25 mouse cellular contexts compared by ENCODE assay signal in genomic region chr6:87879010-87879409, GRCm38 (mm10). TPM values are rescaled to one million over a fixed set of nuclear protein-coding genes. Genes with fewer than 3 reads are reported as not detected.
DNase-seq lines count a peak whose midpoint lies in the region; ATAC-seq and TF ChIP-seq lines count a peak whose summit lies in the region.
"Had no signal": no experiment of that assay in that cellular context is flagged by ENCODE, and none has a peak within 500 bp of the region (broad histone marks: within the 10 kb centered on the region; RNA-seq: fewer than 3 reads in every experiment).

No protein-coding gene starts in this region.

- no peaks in the 10 kb centered on the region for H3K36me3 ChIP-seq in MEL (ENCODE audit: control insufficient read depth in 1 of 2, insufficient read depth in 2 of 2, low read length in 2 of 2)
- H3K36me3 ChIP-seq in liver, postnatal 0 days (replicated peaks; ENCODE audit: insufficient read depth, low read length): no peaks in the 10 kb centered on the region
- H3K36me3 ChIP-seq: embryonic facial prominence, embryonic 13.5 days; heart, embryonic 15.5 days; hindbrain, embryonic 13.5 days; intestine, embryonic 15.5 days; limb, embryonic 15.5 days had no signal

- TF ChIP-seq POLR2A in MEL (IDR thresholded peaks at IDR 0.05; ENCODE audit: control insufficient read depth in 1 of 2, insufficient read depth in 1 of 2, low read depth in 1 of 2, low read length in 2 of 2, poor library complexity in 1 of 2): no peak

- TF ChIP-seq EP300 in MEL (IDR thresholded peaks at IDR 0.05; ENCODE audit: low read depth in 1 of 2, low read length in 2 of 2): peak in 1 of 2 experiments; percentile 20; a peak in 1 of 4 replicates
- TF ChIP-seq EP300 in liver, postnatal 0 days (IDR thresholded peaks at IDR 0.05; ENCODE audit: low read depth): 0 out of 2 replicates have a peak, but pooled peaks have one; percentile 21

- TF ChIP-seq CTCF in MEL (IDR thresholded peaks at IDR 0.05 in 2 of 3, conservative IDR thresholded peaks at IDR 0.05 in 1 of 3; ENCODE audit: control insufficient read depth in 1 of 3, insufficient read depth in 1 of 3, low read depth in 2 of 3, low read length in 3 of 3, poor library complexity in 1 of 3, severe bottlenecking in 1 of 3): no peak
- no peak for TF ChIP-seq CTCF in liver, postnatal 0 days (IDR thresholded peaks at IDR 0.05; ENCODE audit: low read depth)

- TF ChIP-seq RAD21 in MEL (IDR thresholded peaks at IDR 0.05; ENCODE audit: low read depth, low read length): no peak

- H3K4me2 ChIP-seq in liver, postnatal 0 days (ENCODE audit: low read depth, low read length): no peak overlapping the region
- H3K4me2 ChIP-seq: embryonic facial prominence, embryonic 13.5 days; forebrain, embryonic 13.5 days; heart, embryonic 15.5 days; hindbrain, embryonic 13.5 days; intestine, embryonic 15.5 days; limb, embryonic 15.5 days; midbrain, embryonic 11.5 days had no signal

- H3K27ac ChIP-seq in MEL (ENCODE audit: control insufficient read depth, low read depth, low read length): no peak overlapping the region
- H3K27ac ChIP-seq in liver, postnatal 0 days (ENCODE audit: low read depth): no peak overlapping the region
- H3K27ac ChIP-seq: embryonic facial prominence, embryonic 13.5 days; forebrain, embryonic 13.5 days; gastrocnemius, adult 2 months; heart, embryonic 15.5 days; hindbrain, embryonic 13.5 days; intestine, embryonic 15.5 days; left cerebral cortex, adult 2 months; limb, embryonic 15.5 days; macrophage had no signal

- no peaks in the 10 kb centered on the region for H3K79me2 ChIP-seq in MEL (ENCODE audit: control insufficient read depth, insufficient read depth, low read length, poor library complexity)

- H3K9me3 ChIP-seq in MEL (replicated peaks; ENCODE audit: insufficient read depth, low read length): no peaks in the 10 kb centered on the region
- H3K9me3 ChIP-seq in liver, postnatal 0 days (ENCODE audit: low read length): no peaks in the 10 kb centered on the region
- H3K9me3 ChIP-seq: embryonic facial prominence, embryonic 13.5 days; forebrain, embryonic 13.5 days; heart, embryonic 15.5 days; intestine, embryonic 15.5 days; limb, embryonic 15.5 days had no signal

- H3K4me1 ChIP-seq in MEL (ENCODE audit: control insufficient read depth in 1 of 2, insufficient read depth in 2 of 2, low read length in 2 of 2): peaks cover 3 to 7% of the 10 kb centered on the region in 2 experiments; a peak in 3 of 4 replicates
- peaks cover 26% of the 10 kb centered on the region for H3K4me1 ChIP-seq in liver, postnatal 0 days (ENCODE audit: insufficient read depth)
- H3K4me1 ChIP-seq: embryonic facial prominence, embryonic 13.5 days; forebrain, embryonic 13.5 days; heart, embryonic 15.5 days; hindbrain, embryonic 13.5 days; limb, embryonic 15.5 days had no signal

- no peak overlapping the region for H3K9ac ChIP-seq in MEL (ENCODE audit: control insufficient read depth, low read depth, low read length, poor library complexity, severe bottlenecking)
- no peak overlapping the region for H3K9ac ChIP-seq in liver, postnatal 0 days (replicated peaks)
- H3K9ac ChIP-seq: embryonic facial prominence, embryonic 13.5 days; heart, embryonic 15.5 days; hindbrain, embryonic 13.5 days; intestine, embryonic 15.5 days; limb, embryonic 15.5 days had no signal

- 22% methylated on average over 4 of the region's 4 CpGs for WGBS in liver, postnatal 0 days (ENCODE audit: insufficient replicate concordance)

- H3K27me3 ChIP-seq in MEL (ENCODE audit: control insufficient read depth in 1 of 2, insufficient read depth in 2 of 2, low read length in 2 of 2): peaks cover 0 to 2% of the 10 kb centered on the region in 2 experiments; a peak in 2 of 4 replicates
- no peaks in the 10 kb centered on the region for H3K27me3 ChIP-seq in liver, postnatal 0 days (ENCODE audit: insufficient read depth, low read length)
- H3K27me3 ChIP-seq: embryonic facial prominence, embryonic 13.5 days; forebrain, embryonic 13.5 days; heart, embryonic 15.5 days; hindbrain, embryonic 13.5 days; intestine, embryonic 15.5 days; limb, embryonic 15.5 days had no signal

- H3K4me3 ChIP-seq in MEL (ENCODE audit: control insufficient read depth in 1 of 2, insufficient read depth in 1 of 2, low read depth in 2 of 2, low read length in 2 of 2): no peak overlapping the region
- H3K4me3 ChIP-seq in liver, postnatal 0 days (ENCODE audit: low read depth, low read length): no peak overlapping the region
- H3K4me3 ChIP-seq: embryonic facial prominence, embryonic 13.5 days; erythroblast, embryonic 14.5 days; forebrain, embryonic 13.5 days; gastrocnemius, adult 2 months; heart, embryonic 15.5 days; hindbrain, embryonic 13.5 days; intestine, embryonic 15.5 days; left cerebral cortex, adult 2 months; limb, embryonic 15.5 days had no signal

- ATAC-seq in liver, postnatal 0 days: peak; percentile 66
- ATAC-seq: forebrain, embryonic 13.5 days; intestine, embryonic 15.5 days had no signal

- peak; percentile 26 for DNase-seq in embryo, embryonic 10 days (ENCODE audit: low spot score)
- no peak for DNase-seq in embryo, embryonic 9.5 days (ENCODE audit: extremely low spot score)
- DNase-seq in 3T3-L1 (ENCODE audit: low read depth, low spot score) (peak; percentile 29), MEL (ENCODE audit: low read depth, low spot score) (no peak)
- peak; percentile 41 for DNase-seq in liver, postnatal 0 days
- DNase-seq in layer of hippocampus, postnatal 14 days (ENCODE audit: low spot score in 2 of 2): no peak
- no peak for DNase-seq in lung, adult 18-20 months
- no peak for DNase-seq in adrenal gland, adult (ENCODE audit: inconsistent age in 2 of 2, low spot score in 1 of 2)
- DNase-seq: adrenal gland, postnatal 36 days; cerebellum, adult 9-11 months; gastrocnemius, adult 2 months; heart, postnatal 36 days; kidney, postnatal 4 days; right cerebral cortex, postnatal 14 days; spleen, adult 18-20 months had no signal

TF ChIP-seq in MEL, 35 proteins besides CTCF, POLR2A, EP300 and RAD21:
- TF ChIP-seq TCF12 (IDR thresholded peaks at IDR 0.05; ENCODE audit: low read depth, low read length) (peak; percentile 44; the same call in 1 of the 2 replicates), POLR2AphosphoS5 (IDR thresholded peaks at IDR 0.05; ENCODE audit: borderline replicate concordance, low read depth, low read length) (no peak), GATA1 (IDR thresholded peaks at IDR 0.05; ENCODE audit: low read depth, low read length) (no peak), TAL1 (IDR thresholded peaks at IDR 0.05; ENCODE audit: low read length) (peak; percentile 6; the same call in 1 of the 2 replicates), MAX (IDR thresholded peaks at IDR 0.05; ENCODE audit: low read length) (peak; percentile 33; the same call in 1 of the 2 replicates)

RNA-seq across cellular contexts. Expression of gene Copg1, which starts 8.6 kb away (rescaled TPM):
- 83.1 and 85.0 TPM in 2 replicates for total RNA-seq in MEL (2012; rRNA removed)
- 100 to 1,000 TPM; 117 to 681 TPM for polyA plus RNA-seq in MEL (2012; ENCODE audit: insufficient read depth in 1 of 2, insufficient read length in 2 of 2, low read depth in 1 of 2, low replicate concordance in 2 of 2, missing spikeins in 1 of 2)
- polyA plus RNA-seq in liver, postnatal 0 days (2015; fragmentation: Nextera tagmentation; extraction: Ambion mirVana): 30.4 and 35.3 TPM in 2 replicates
- total RNA-seq in layer of hippocampus, postnatal 14 days (2021): 100 to 1,000 TPM; 201 to 215 TPM

RNA-seq across cellular contexts. Expression of gene Cnbp, which starts 28.1 kb away (rescaled TPM):
- total RNA-seq in MEL (2012; rRNA removed): 726 and 879 TPM in 2 replicates
- polyA plus RNA-seq in MEL (2012; ENCODE audit: insufficient read depth in 1 of 2, insufficient read length in 2 of 2, low read depth in 1 of 2, low replicate concordance in 2 of 2, missing spikeins in 1 of 2): 100 to 1,000 TPM; 201 to 652 TPM
- 445 and 452 TPM in 2 replicates for polyA plus RNA-seq in liver, postnatal 0 days (2015; fragmentation: Nextera tagmentation; extraction: Ambion mirVana)
- 100 to 1,000 TPM; 231 to 244 TPM for total RNA-seq in layer of hippocampus, postnatal 14 days (2021)

RNA-seq across cellular contexts. Expression of gene Hmces, which starts 34.7 kb away (rescaled TPM):
- total RNA-seq in MEL (2012; rRNA removed): 26.3 and 26.8 TPM in 2 replicates
- polyA plus RNA-seq in MEL (2012; ENCODE audit: insufficient read depth in 1 of 2, insufficient read length in 2 of 2, low read depth in 1 of 2, low replicate concordance in 2 of 2, missing spikeins in 1 of 2): 10 to 100 TPM in 1 of 2 experiments, not detected in 1; 23.6 TPM
- 12.4 and 12.5 TPM in 2 replicates for polyA plus RNA-seq in liver, postnatal 0 days (2015; fragmentation: Nextera tagmentation; extraction: Ambion mirVana)
- 10 to 100 TPM; 24.4 to 26.3 TPM for total RNA-seq in layer of hippocampus, postnatal 14 days (2021)

RNA-seq across cellular contexts. Expression of gene Isy1, which starts 40.4 kb away (rescaled TPM):
- 60.5 and 64.5 TPM in 2 replicates for total RNA-seq in MEL (2012; rRNA removed)
- 100 to 1,000 TPM in 1 of 2 experiments, not detected in 1; 115 TPM for polyA plus RNA-seq in MEL (2012; ENCODE audit: insufficient read depth in 1 of 2, insufficient read length in 2 of 2, low read depth in 1 of 2, low replicate concordance in 2 of 2, missing spikeins in 1 of 2)
- 19.7 and 19.8 TPM in 2 replicates for polyA plus RNA-seq in liver, postnatal 0 days (2015; fragmentation: Nextera tagmentation; extraction: Ambion mirVana)
- total RNA-seq in layer of hippocampus, postnatal 14 days (2021): 10 to 100 TPM; 28.9 to 33.8 TPM

RNA-seq across cellular contexts. Expression of gene Gm45140, which starts 43.4 kb away (rescaled TPM):
- 9.6 and 9.9 TPM in 2 replicates for total RNA-seq in MEL (2012; rRNA removed)
- 10 to 100 TPM in 1 of 2 experiments, not detected in 1; 26.2 TPM for polyA plus RNA-seq in MEL (2012; ENCODE audit: insufficient read depth in 1 of 2, insufficient read length in 2 of 2, low read depth in 1 of 2, low replicate concordance in 2 of 2, missing spikeins in 1 of 2)
- 2.8 and 3.2 TPM in 2 replicates for polyA plus RNA-seq in liver, postnatal 0 days (2015; fragmentation: Nextera tagmentation; extraction: Ambion mirVana)
- 1 to 10 TPM; 2.0 to 3.0 TPM for total RNA-seq in layer of hippocampus, postnatal 14 days (2021)

Comparison
In these comparisons a context has a peak if more than half of its experiments do, and no peak if none do; other contexts are left out.
1. DNase-seq: peak in embryo, embryonic 10 days (single experiment), 3T3-L1 (single experiment) and liver, postnatal 0 days (single experiment); none in embryo, embryonic 9.5 days (single experiment), MEL (single experiment), layer of hippocampus, postnatal 14 days (0 of 2), lung, adult 18-20 months (0 of 2) and adrenal gland, adult (0 of 2).